Mouse (Mus musculus): Measurements from ENCODE around the gene S100a1.

- TF ChIP-seq POLR2A (IDR thresholded peaks at IDR 0.05; ENCODE audit: borderline replicate concordance, extremely low read depth, low read depth, low read length) (no peak), CTCF (IDR thresholded peaks at IDR 0.05; ENCODE audit: insufficient read depth, low read length) (no peak)
These were observed 7.8 kb downstream of the S100a1 start for GRCm38 (mm10) chr3:90506362-90506761.

Data from lung, adult 2 months (tissue).